Mouse (Mus musculus) C2C12 (cell line): ENCODE results near the gene Xpo1. TPM values are rescaled to one million over a fixed set of nuclear protein-coding genes. Genes with fewer than 3 reads are reported as not detected.
"Not testable (repeated sequence)": the region's sequence is repeated elsewhere in the genome, so short reads cannot be mapped to it uniquely, and the experiment has no call there.

Source experiments
- H3K27me3 ChIP-seq: one replicate; pipeline ENCODE4 v1.6.1; 2011; ENCODE audit not compliant: control insufficient read depth, insufficient read depth, insufficient read length
- H3K36me3 ChIP-seq: one replicate; pipeline ENCODE4 v1.6.1; 2011; ENCODE audit not compliant: control insufficient read depth, insufficient read depth
- H3K4me3 ChIP-seq: one replicate; pipeline ENCODE4 v1.5.1; 2011; ENCODE audit warnings: mild to moderate bottlenecking, control low read depth; ENCODE audit not compliant: poor library complexity, insufficient read depth, severe bottlenecking
- H3K79me2 ChIP-seq: one replicate; pipeline ENCODE4 v1.6.1; 2011; ENCODE audit not compliant: control insufficient read depth, insufficient read depth
- H3K79me3 ChIP-seq: one replicate; pipeline ENCODE4 v1.6.1; 2011; ENCODE audit warnings: low read depth, control low read depth
- H3ac ChIP-seq: one replicate; pipeline ENCODE3; 2011; ENCODE audit warnings: low read depth; ENCODE audit not compliant: control insufficient read depth, insufficient read length
- CEBPB ChIP-seq: IDR thresholded peaks from one replicate; pipeline ENCODE4 v1.6.1; 2011; ENCODE audit warnings: low read depth, mild to moderate bottlenecking, control low read depth, moderate library complexity
- CTCF ChIP-seq: IDR thresholded peaks from one replicate; pipeline ENCODE4 v1.5.1; 2011; ENCODE audit not compliant: control insufficient read depth, insufficient read depth, insufficient read length
- FOSL1 ChIP-seq: IDR thresholded peaks from one replicate; pipeline ENCODE4 v1.8.0; 2011; ENCODE audit warnings: mild to moderate bottlenecking, low read length; ENCODE audit not compliant: poor library complexity, insufficient read depth, severe bottlenecking
- MAX ChIP-seq: IDR thresholded peaks from one replicate; pipeline ENCODE4 v1.6.1; 2011; ENCODE audit warnings: mild to moderate bottlenecking, control low read depth
- MYOD1 ChIP-seq: IDR thresholded peaks from one replicate; pipeline ENCODE4 v1.6.1; 2011; ENCODE audit warnings: low read depth; ENCODE audit not compliant: control insufficient read depth, insufficient read length
- MYOG ChIP-seq: IDR thresholded peaks from one replicate; pipeline ENCODE4 v1.6.1; 2011; ENCODE audit not compliant: control insufficient read depth, insufficient read length; ENCODE audit errors: extremely low read depth
- USF1 ChIP-seq: IDR thresholded peaks from one replicate; pipeline ENCODE4 v1.6.1; 2011; ENCODE audit warnings: low read depth, mild to moderate bottlenecking, control low read depth, moderate library complexity
- polyA plus RNA-seq: library from polyadenylated mRNA; unstranded; fragments of >200 nt; fragmentation: generic; extraction: Trizol; gene quantifications from one replicate; pipeline ENCODE4 v1.2.1, GENCODE M21; 2012; ENCODE audit warnings: missing spikeins

Xpo1 gene
- polyA plus RNA-seq, 1 experiment: 32.9 TPM

GRCm38 (mm10) chr11:23284469-23284868 is 28.6 kb downstream of the Xpo1 start:
- Histone ChIP-seq H3K27me3 (no peaks in the 10 kb centered on the region), H3ac (no peak overlapping the region), H3K79me3 (peaks cover 5% of the 10 kb centered on the region), H3K4me3 (no peak overlapping the region), H3K79me2 (peaks cover 10% of the 10 kb centered on the region), H3K36me3 (peaks cover 99% of the 10 kb centered on the region)
- TF ChIP-seq MYOD1 (no peak), CEBPB (peak; percentile 55)

GRCm38 (mm10) chr11:23288866-23289265 is 33.0 kb downstream of the Xpo1 start:
- H3ac ChIP-seq, H3K79me3 ChIP-seq, H3K4me3 ChIP-seq, H3K27me3 ChIP-seq: not testable (repeated sequence)
- Histone ChIP-seq H3K79me2 (peaks cover 18% of the 10 kb centered on the region), H3K36me3 (peaks cover 100% of the 10 kb centered on the region)

- no peak for TF ChIP-seq CTCF
- TF ChIP-seq FOSL1: no peak
- TF ChIP-seq MYOG: no peak
- no peak for TF ChIP-seq USF1
- TF ChIP-seq CEBPB: no peak
- no peak for TF ChIP-seq MAX
- TF ChIP-seq MYOD1: no peak
- Histone ChIP-seq H3K4me3 (no peak overlapping the region), H3ac (no peak overlapping the region), H3K79me3 (no peaks in the 10 kb centered on the region), H3K27me3 (no peaks in the 10 kb centered on the region), H3K36me3 (peaks cover 60% of the 10 kb centered on the region), H3K79me2 (peaks cover 6% of the 10 kb centered on the region)
Observed at GRCm38 (mm10) chr11:23297379-23297778, 41.5 kb downstream of the Xpo1 start.

- TF ChIP-seq MYOD1 (no peak), MAX (no peak), USF1 (no peak), CEBPB (no peak), CTCF (no peak), FOSL1 (no peak), MYOG (no peak)
- H3K36me3 ChIP-seq: peaks cover 50% of the 10 kb centered on the region
Observed at GRCm38 (mm10) chr11:23298301-23298700, 42.5 kb downstream of the Xpo1 start.

GRCm38 (mm10) chr11:23299910-23300309 is 44.1 kb downstream of the Xpo1 start:
- no peak overlapping the region for H3ac ChIP-seq
- no peak overlapping the region for H3K4me3 ChIP-seq
- no peaks in the 10 kb centered on the region for H3K27me3 ChIP-seq
- H3K36me3 ChIP-seq: peaks cover 34% of the 10 kb centered on the region
- no peaks in the 10 kb centered on the region for H3K79me2 ChIP-seq
- TF ChIP-seq MAX: no peak
- TF ChIP-seq USF1: no peak
- TF ChIP-seq CTCF: no peak
- no peaks in the 10 kb centered on the region for H3K79me3 ChIP-seq

More at GRCm38 (mm10) chr11:23298301-23298700, 42.5 kb downstream of the Xpo1 start:
- H3K79me3 ChIP-seq: no peaks in the 10 kb centered on the region
- H3ac ChIP-seq: no peak overlapping the region
- H3K4me3 ChIP-seq: no peak overlapping the region
- H3K79me2 ChIP-seq: peaks cover 1% of the 10 kb centered on the region
- H3K27me3 ChIP-seq: no peaks in the 10 kb centered on the region

- Histone ChIP-seq H3K79me2 (peaks cover 15% of the 10 kb centered on the region), H3K36me3 (peaks cover 2% of the 10 kb centered on the region), H3K4me3 (no peak overlapping the region), H3K27me3 (no peaks in the 10 kb centered on the region), H3K79me3 (peaks cover 13% of the 10 kb centered on the region), H3ac (no peak overlapping the region)
- TF ChIP-seq FOSL1 (no peak), USF1 (no peak), MYOD1 (no peak), MAX (no peak), MYOG (no peak), CEBPB (no peak), CTCF (no peak)
Observed at GRCm38 (mm10) chr11:23303126-23303525, 47.3 kb downstream of the Xpo1 start.

- Histone ChIP-seq H3K4me3 (peak overlapping the region; percentile 97), H3K79me2 (peaks cover 35% of the 10 kb centered on the region), H3ac (peak overlapping the region; percentile 82), H3K79me3 (peaks cover 34% of the 10 kb centered on the region)
- H3K36me3 ChIP-seq, H3K27me3 ChIP-seq: not testable (repeated sequence)
Observed at GRCm38 (mm10) chr11:23305101-23305672, 49.3 kb downstream of the Xpo1 start.
